Mouse (Mus musculus) c-Kit-positive CD71-positive TER-119-negative erythroid progenitor cells, embryonic 14.5 days (primary cell): ENCODE results near the gene Klf16.

Experiments
- DNase-seq: peaks from one replicate; pipeline ENCODE4 v3.0.0-alpha.2; 2013; ENCODE audit warnings: low read depth

Gene Klf16

GRCm38 (mm10) chr10:80577195-80578130 lies at the start of gene Klf16:
Gene Klf16, minus strand, starts transcription at chr10:80577321.
- peak; percentile 91 for DNase-seq

GRCm38 (mm10) chr10:80625764-80626163 lies 48.6 kb upstream of the Klf16 start:
- no peak for DNase-seq

- DNase-seq = no peak
These were observed 46.5 kb upstream of the Klf16 start for GRCm38 (mm10) chr10:80623457-80624191.

- no peak for DNase-seq
These were observed 45.7 kb upstream of the Klf16 start, which contains the start of gene Csnk1g2 for GRCm38 (mm10) chr10:80622661-80623456. Gene Csnk1g2, plus strand, starts transcription at chr10:80622838.

- DNase-seq = peak; percentile 100
These were observed 45.0 kb upstream of the Klf16 start for GRCm38 (mm10) chr10:80621940-80622660.

GRCm38 (mm10) chr10:80621690-80621939 lies 44.5 kb upstream of the Klf16 start:
- DNase-seq = no peak

- no peak for DNase-seq
These were observed 43.9 kb upstream of the Klf16 start for GRCm38 (mm10) chr10:80620796-80621689.

- DNase-seq = no peak
These were observed 43.2 kb upstream of the Klf16 start for GRCm38 (mm10) chr10:80620365-80620764.

- DNase-seq = no peak
These were observed 42.5 kb upstream of the Klf16 start for GRCm38 (mm10) chr10:80619465-80620244.

GRCm38 (mm10) chr10:80618181-80618580 lies 41.1 kb upstream of the Klf16 start:
- DNase-seq = no peak

GRCm38 (mm10) chr10:80614351-80614750 lies 37.2 kb upstream of the Klf16 start:
- no peak for DNase-seq

GRCm38 (mm10) chr10:80613821-80614220 lies 36.7 kb upstream of the Klf16 start:
- no peak for DNase-seq

- DNase-seq = no peak
These were observed 34.8 kb upstream of the Klf16 start for GRCm38 (mm10) chr10:80611905-80612304.

GRCm38 (mm10) chr10:80611024-80611423 lies 33.9 kb upstream of the Klf16 start:
- DNase-seq = no peak

- no peak for DNase-seq
These were observed 33.1 kb upstream of the Klf16 start for GRCm38 (mm10) chr10:80610116-80610785.

GRCm38 (mm10) chr10:80609269-80609924 lies 32.3 kb upstream of the Klf16 start:
- no peak for DNase-seq

- DNase-seq = no peak
These were observed 31.3 kb upstream of the Klf16 start for GRCm38 (mm10) chr10:80608435-80608834.

- no peak for DNase-seq
These were observed 29.7 kb upstream of the Klf16 start for GRCm38 (mm10) chr10:80606737-80607350.
